Mouse (Mus musculus): ENCODE measurements at regions not wholly inside any gene's neighbourhood (a gene's known extent, or its start where the extent isn't known, plus 50 kb on each side); places are given as distances from the start of the nearest gene placed in this dataset.

GRCm38 (mm10) chr4:12627158-12627871, 455.5 kb upstream of the Fam92a start:
- no peak for DNase-seq (ENCODE audit: low spot score)

- no peak for DNase-seq (ENCODE audit: low spot score)
These were observed 449.0 kb upstream of the Fam92a start for GRCm38 (mm10) chr4:12620756-12621270.

GRCm38 (mm10) chr4:12620059-12620755, 448.4 kb upstream of the Fam92a start:
- DNase-seq (ENCODE audit: low spot score) = no peak

- no peak for DNase-seq (ENCODE audit: low spot score)
These were observed 444.9 kb upstream of the Fam92a start for GRCm38 (mm10) chr4:12616665-12617064.

- no peak for DNase-seq (ENCODE audit: low spot score)
These were observed 439.7 kb upstream of the Fam92a start for GRCm38 (mm10) chr4:12611511-12611910.

GRCm38 (mm10) chr4:12601165-12601919, 429.5 kb upstream of the Fam92a start:
- no peak for DNase-seq (ENCODE audit: low spot score)

- DNase-seq (ENCODE audit: low spot score) = no peak
These were observed 424.1 kb upstream of the Fam92a start for GRCm38 (mm10) chr4:12595801-12596515.

GRCm38 (mm10) chr4:12592973-12593372, 421.2 kb upstream of the Fam92a start:
- DNase-seq (ENCODE audit: low spot score) = no peak

GRCm38 (mm10) chr4:12578102-12578501, 406.3 kb upstream of the Fam92a start:
- DNase-seq (ENCODE audit: low spot score) = no peak

- no peak for DNase-seq (ENCODE audit: low spot score)
These were observed 400.1 kb upstream of the Fam92a start for GRCm38 (mm10) chr4:12571881-12572280.

GRCm38 (mm10) chr4:12570689-12571088, 398.9 kb upstream of the Fam92a start:
- DNase-seq (ENCODE audit: low spot score) = no peak

- no peak for DNase-seq (ENCODE audit: low spot score)
These were observed 395.8 kb upstream of the Fam92a start for GRCm38 (mm10) chr4:12567643-12568042.

- DNase-seq (ENCODE audit: low spot score) = no peak
These were observed 391.2 kb upstream of the Fam92a start for GRCm38 (mm10) chr4:12563016-12563415.

- no peak for DNase-seq (ENCODE audit: low spot score)
These were observed 388.7 kb upstream of the Fam92a start for GRCm38 (mm10) chr4:12560546-12560945.

GRCm38 (mm10) chr4:12560015-12560414, 388.2 kb upstream of the Fam92a start:
- DNase-seq (ENCODE audit: low spot score) = no peak

- no peak for DNase-seq (ENCODE audit: low spot score)
These were observed 385.3 kb upstream of the Fam92a start for GRCm38 (mm10) chr4:12557105-12557504.

- DNase-seq (ENCODE audit: low spot score) = no peak
These were observed 377.4 kb upstream of the Fam92a start for GRCm38 (mm10) chr4:12549265-12549664.

GRCm38 (mm10) chr4:12543906-12544305, 372.1 kb upstream of the Fam92a start:
- no peak for DNase-seq (ENCODE audit: low spot score)

- DNase-seq (ENCODE audit: low spot score) = no peak
These were observed 369.7 kb upstream of the Fam92a start for GRCm38 (mm10) chr4:12541508-12541907.

GRCm38 (mm10) chr4:12539184-12539791, 367.5 kb upstream of the Fam92a start:
- no peak for DNase-seq (ENCODE audit: low spot score)

GRCm38 (mm10) chr4:12538694-12539121, 366.9 kb upstream of the Fam92a start:
- no peak for DNase-seq (ENCODE audit: low spot score)

Measured in ovary, adult 18-20 months (tissue).